Mouse (Mus musculus) heart, embryonic 12.5 days (tissue): ENCODE results near the gene Proser2. TPM values are rescaled to one million over a fixed set of nuclear protein-coding genes. Genes with fewer than 3 reads are reported as not detected.

Experiments used
- ATAC-seq: fragments of 200-750 bp; cut with Nextera tagmentation; 2 replicates; pipeline ENCODE4 v1.8.0; 2017; ENCODE audit warnings: moderate TSS enrichment, moderate library complexity; ENCODE audit not compliant: insufficient number of reproducible peaks, low FRiP score
- H3K27ac ChIP-seq: fragments of 300-500 bp; sonication (generic); 2 replicates; pipeline ENCODE4 v1.5.1; 2016; ENCODE audit warnings: mild to moderate bottlenecking, moderate library complexity; ENCODE audit not compliant: poor library complexity, severe bottlenecking
- H3K27me3 ChIP-seq: fragments of 300-500 bp; sonication (generic); replicated peaks from 2 replicates; pipeline ENCODE4 v1.6.1; 2016; ENCODE audit warnings: mild to moderate bottlenecking, moderate library complexity
- H3K36me3 ChIP-seq: fragments of 300-500 bp; sonication (generic); 2 replicates; pipeline ENCODE4 v1.6.1; 2016; ENCODE audit warnings: mild to moderate bottlenecking, moderate library complexity
- H3K4me1 ChIP-seq: fragments of 300-500 bp; sonication (generic); replicated peaks from 2 replicates; pipeline ENCODE4 v1.6.1; 2016; ENCODE audit warnings: mild to moderate bottlenecking
- H3K4me2 ChIP-seq: fragments of 300-500 bp; sonication (generic); 2 replicates; pipeline ENCODE4 v1.6.1; 2016; ENCODE audit warnings: mild to moderate bottlenecking, moderate library complexity
- H3K4me3 ChIP-seq: fragments of 300-500 bp; sonication (generic); 2 replicates; pipeline ENCODE4 v1.5.1; 2016; ENCODE audit warnings: mild to moderate bottlenecking
- H3K9ac ChIP-seq: fragments of 300-500 bp; sonication (generic); 2 replicates; pipeline ENCODE4 v1.6.1; 2016; ENCODE audit warnings: mild to moderate bottlenecking, moderate library complexity
- H3K9me3 ChIP-seq: fragments of 300-500 bp; sonication (generic); replicated peaks from 2 replicates; pipeline ENCODE4 v1.6.1; 2016; ENCODE audit warnings: mild to moderate bottlenecking, moderate library complexity
- WGBS: fragments of 180-500 bp; shearing (Covaris S2); methylation state at CpG from one replicate; pipeline ENCODE4 v1.1.7; 2016; 5-methylcytosine and 5-hydroxymethylcytosine counted together
- polyA plus RNA-seq: library from polyadenylated mRNA; unstranded; fragments of >200 nt; fragmentation: Nextera tagmentation; extraction: Ambion mirVana; gene quantifications from 2 replicates; pipeline ENCODE4 v1.2.1, GENCODE M21; 2016

Proser2 gene
- polyA plus RNA-seq, 1 experiment from 2014 or later: 13.6 TPM

DNA sequence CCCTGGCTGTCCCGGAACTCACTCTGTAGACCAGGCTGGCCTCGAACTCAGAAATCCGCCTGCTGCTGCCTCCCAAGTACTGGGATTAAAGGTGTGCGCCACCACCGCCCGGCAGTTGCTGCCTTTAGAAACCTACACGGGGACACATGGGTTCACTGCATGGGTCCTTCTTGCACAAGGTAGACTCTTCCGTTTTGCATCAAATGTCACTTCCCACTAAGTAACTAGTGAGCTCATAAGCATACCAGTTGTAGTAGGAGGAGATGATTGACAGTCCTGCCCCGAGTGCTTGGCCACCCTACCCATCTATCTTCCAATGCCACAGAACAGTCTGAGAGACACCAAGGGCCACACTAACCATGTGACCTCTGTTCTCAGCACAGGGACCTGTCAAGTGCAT is 29.2 kb upstream of the Proser2 start:
- H3K9ac ChIP-seq: no peak overlapping the region
- H3K9me3 ChIP-seq: no peaks in the 10 kb centered on the region
- no peak overlapping the region for H3K4me2 ChIP-seq
- 81% methylated on average over 9 of the region's 9 CpGs for WGBS
- H3K4me1 ChIP-seq: peaks cover 14% of the 10 kb centered on the region
- H3K27me3 ChIP-seq: no peaks in the 10 kb centered on the region
- H3K27ac ChIP-seq: no peak overlapping the region
- no peak for ATAC-seq
- no peak overlapping the region for H3K4me3 ChIP-seq
- H3K36me3 ChIP-seq: no peaks in the 10 kb centered on the region

DNA sequence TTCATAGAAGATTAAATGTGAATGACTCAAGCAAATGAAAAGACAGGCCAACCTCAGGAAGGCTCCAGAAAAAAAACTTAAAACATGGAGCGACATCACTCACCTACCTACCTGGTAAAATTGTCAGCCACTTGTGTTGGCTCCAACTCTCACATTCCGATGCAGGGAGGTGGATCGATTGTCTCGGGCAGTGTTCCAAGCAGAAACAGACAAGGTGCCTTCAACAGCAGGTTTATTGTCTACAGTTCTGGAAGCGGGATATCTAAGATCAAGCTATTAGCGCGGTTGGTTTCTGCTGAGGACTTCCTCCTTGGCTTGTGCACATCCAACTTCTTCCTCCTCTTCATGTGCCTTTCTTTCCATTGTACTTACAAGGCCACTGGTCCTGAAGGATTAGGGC is 27.6 kb upstream of the Proser2 start:
- no peak for ATAC-seq
- 84% methylated on average over 7 of the region's 7 CpGs for WGBS
- H3K4me1 ChIP-seq: peaks cover 13% of the 10 kb centered on the region
- no peaks in the 10 kb centered on the region for H3K27me3 ChIP-seq
- no peak overlapping the region for H3K27ac ChIP-seq
- no peaks in the 10 kb centered on the region for H3K9me3 ChIP-seq
- no peak overlapping the region for H3K4me3 ChIP-seq
- no peak overlapping the region for H3K9ac ChIP-seq
- H3K4me2 ChIP-seq: no peak overlapping the region
- no peaks in the 10 kb centered on the region for H3K36me3 ChIP-seq

- 83% methylated on average over 4 of the region's 4 CpGs for WGBS
- Histone ChIP-seq H3K4me1 (peaks cover 8% of the 10 kb centered on the region; the same call in 1 of the 2 replicates), H3K36me3 (no peaks in the 10 kb centered on the region), H3K27ac (no peak overlapping the region), H3K4me2 (no peak overlapping the region), H3K9ac (no peak overlapping the region), H3K27me3 (no peaks in the 10 kb centered on the region), H3K9me3 (no peaks in the 10 kb centered on the region), H3K4me3 (no peak overlapping the region)
- no peak for ATAC-seq
Measured at GRCm38 (mm10) chr2:6157208-6157607, 27.2 kb upstream of the Proser2 start.

DNA sequence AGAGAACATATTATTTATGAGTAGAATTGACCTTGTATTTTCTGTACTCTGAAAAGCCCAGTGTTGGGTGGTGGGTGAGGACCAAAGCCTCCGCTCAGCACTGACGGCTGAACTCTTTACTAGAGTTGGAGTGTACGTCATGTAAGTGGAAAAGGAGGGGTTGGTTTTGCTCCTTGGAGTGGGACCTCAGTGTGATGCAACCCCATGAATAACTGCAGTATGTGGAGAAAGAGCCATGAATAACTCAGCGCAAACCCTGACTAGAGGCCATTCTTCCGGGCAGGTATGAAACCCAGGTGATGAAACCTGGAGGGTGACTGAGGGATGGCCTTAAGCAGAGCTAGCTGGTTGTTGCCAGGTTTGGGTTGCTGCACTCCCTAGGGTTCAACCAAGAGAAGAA is 19.8 kb upstream of the Proser2 start:
- Histone ChIP-seq H3K4me3 (no peak overlapping the region), H3K27me3 (no peaks in the 10 kb centered on the region), H3K4me1 (no peaks in the 10 kb centered on the region), H3K4me2 (no peak overlapping the region), H3K9ac (no peak overlapping the region), H3K27ac (no peak overlapping the region), H3K36me3 (no peaks in the 10 kb centered on the region), H3K9me3 (no peaks in the 10 kb centered on the region)
- 92% methylated on average over 5 of the region's 5 CpGs for WGBS
- no peak for ATAC-seq

DNA sequence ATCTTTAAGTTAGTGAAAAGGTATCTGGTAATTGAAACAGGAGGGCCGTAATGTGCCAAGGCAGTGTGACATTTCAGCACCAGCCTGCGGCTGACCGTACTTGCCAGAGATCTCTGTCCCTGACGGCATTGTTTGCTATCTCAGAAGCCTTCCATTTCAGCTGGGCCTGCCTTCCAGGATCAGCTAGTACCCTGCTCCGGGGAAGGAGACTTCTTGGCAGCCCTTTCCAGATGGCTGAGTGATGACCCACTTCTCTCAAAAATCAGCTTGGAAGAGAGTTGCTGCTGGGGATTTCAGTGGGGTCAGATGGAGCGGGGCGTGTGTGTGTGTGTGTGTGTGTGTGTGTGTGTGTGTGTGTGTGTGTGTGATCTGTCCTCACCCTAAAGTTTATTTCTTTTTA is 16.9 kb upstream of the Proser2 start:
- Histone ChIP-seq H3K9me3 (peaks cover 4% of the 10 kb centered on the region; the same call in 1 of the 2 replicates), H3K4me2 (no peak overlapping the region), H3K4me1 (no peaks in the 10 kb centered on the region), H3K4me3 (no peak overlapping the region), H3K9ac (no peak overlapping the region), H3K36me3 (no peaks in the 10 kb centered on the region), H3K27ac (no peak overlapping the region), H3K27me3 (no peaks in the 10 kb centered on the region)
- 74% methylated on average over 7 of the region's 7 CpGs for WGBS
- no peak for ATAC-seq

- H3K9ac ChIP-seq: no peak overlapping the region
- peaks cover 4% of the 10 kb centered on the region; the same call in 1 of the 2 replicates for H3K9me3 ChIP-seq
- H3K27me3 ChIP-seq: no peaks in the 10 kb centered on the region
- 89% methylated on average over 4 of the region's 4 CpGs for WGBS
- no peak overlapping the region for H3K4me3 ChIP-seq
- no peak overlapping the region for H3K4me2 ChIP-seq
- no peaks in the 10 kb centered on the region for H3K4me1 ChIP-seq
- no peaks in the 10 kb centered on the region for H3K36me3 ChIP-seq
- ATAC-seq: no peak
- H3K27ac ChIP-seq: no peak overlapping the region
Measured at GRCm38 (mm10) chr2:6146257-6146656, 16.2 kb upstream of the Proser2 start.

GRCm38 (mm10) chr2:6145611-6146010 is 15.6 kb upstream of the Proser2 start:
- Histone ChIP-seq H3K4me3 (no peak overlapping the region), H3K27ac (no peak overlapping the region), H3K27me3 (no peaks in the 10 kb centered on the region), H3K4me2 (no peak overlapping the region), H3K9me3 (peaks cover 4% of the 10 kb centered on the region; the same call in 1 of the 2 replicates), H3K9ac (no peak overlapping the region), H3K4me1 (no peaks in the 10 kb centered on the region), H3K36me3 (no peaks in the 10 kb centered on the region)
- ATAC-seq: no peak
- 72% methylated on average over 10 of the region's 10 CpGs for WGBS

DNA sequence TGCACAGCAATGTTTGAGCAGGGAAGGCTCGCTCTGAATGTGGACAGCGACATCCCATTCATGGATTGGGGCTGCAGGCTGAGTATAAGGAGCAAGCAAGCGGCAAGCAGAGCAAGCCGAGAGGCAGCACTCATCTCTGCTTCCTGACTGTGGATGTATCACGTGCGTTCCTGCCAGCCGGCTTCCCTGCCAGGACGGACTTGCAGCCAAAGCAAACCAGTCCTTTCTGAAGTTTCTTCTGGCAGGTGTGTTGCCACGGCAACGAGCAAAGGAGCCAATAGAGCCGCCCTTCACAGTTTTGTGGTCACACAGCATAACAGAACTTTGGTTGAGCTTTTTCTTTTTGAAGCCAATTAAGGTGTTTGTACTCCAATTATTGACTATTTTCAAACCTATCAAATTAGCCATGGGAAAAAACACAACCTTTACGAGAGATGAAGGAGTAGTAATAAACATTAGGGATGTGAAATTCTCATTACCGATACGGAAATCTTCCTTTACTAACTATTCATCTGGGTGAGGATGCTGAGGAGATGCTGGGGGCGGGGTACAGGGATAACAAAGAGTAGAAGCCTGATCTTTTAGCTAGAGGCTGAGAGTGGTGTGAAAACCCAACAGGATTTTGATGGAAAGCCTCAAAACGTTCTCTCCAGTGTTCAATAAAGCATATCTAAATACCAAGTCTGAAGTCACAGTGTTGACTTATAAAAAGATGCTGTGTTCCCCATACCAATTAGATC is 13.1 kb upstream of the Proser2 start:
- Histone ChIP-seq H3K4me2 (no peak overlapping the region), H3K9me3 (peaks cover 4% of the 10 kb centered on the region; the same call in 1 of the 2 replicates), H3K4me3 (no peak overlapping the region), H3K36me3 (no peaks in the 10 kb centered on the region), H3K9ac (no peak overlapping the region), H3K27ac (no peak overlapping the region), H3K4me1 (no peaks in the 10 kb centered on the region), H3K27me3 (no peaks in the 10 kb centered on the region)
- no peak for ATAC-seq
- WGBS: 74% methylated on average over 16 of the region's 16 CpGs

GRCm38 (mm10) chr2:6140572-6141161 is 10.7 kb upstream of the Proser2 start:
- Histone ChIP-seq H3K4me1 (no peaks in the 10 kb centered on the region), H3K36me3 (no peaks in the 10 kb centered on the region), H3K4me3 (no peak overlapping the region), H3K27me3 (no peaks in the 10 kb centered on the region), H3K27ac (no peak overlapping the region), H3K9me3 (peaks cover 4% of the 10 kb centered on the region; the same call in 1 of the 2 replicates), H3K9ac (no peak overlapping the region), H3K4me2 (no peak overlapping the region)
- ATAC-seq: no peak
- 71% methylated on average over 9 of the region's 9 CpGs for WGBS

GRCm38 (mm10) chr2:6133871-6134270 is 3.9 kb upstream of the Proser2 start:
- ATAC-seq: no peak
- no peak overlapping the region for H3K27ac ChIP-seq
- no peak overlapping the region for H3K4me2 ChIP-seq
- no peak overlapping the region for H3K4me3 ChIP-seq
- 79% methylated on average over 19 of the region's 19 CpGs for WGBS
- no peak overlapping the region for H3K9ac ChIP-seq
- peaks cover 1% of the 10 kb centered on the region; the same call in 1 of the 2 replicates for H3K4me1 ChIP-seq
- H3K27me3 ChIP-seq: no peaks in the 10 kb centered on the region
- no peaks in the 10 kb centered on the region for H3K9me3 ChIP-seq
- H3K36me3 ChIP-seq: no peaks in the 10 kb centered on the region

- Histone ChIP-seq H3K9me3 (no peaks in the 10 kb centered on the region), H3K4me3 (peak overlapping the region; percentile 88), H3K9ac (peak overlapping the region; percentile 83; the same call in 1 of the 2 replicates), H3K27me3 (no peaks in the 10 kb centered on the region), H3K27ac (no peak overlapping the region), H3K4me1 (peaks cover 17% of the 10 kb centered on the region), H3K36me3 (no peaks in the 10 kb centered on the region), H3K4me2 (peak overlapping the region; percentile 92)
- WGBS: 32% methylated on average over 8 of the region's 8 CpGs
- no peak for ATAC-seq
Measured at GRCm38 (mm10) chr2:6128881-6129280, 1.1 kb downstream of the Proser2 start.
